In genomic region chr17:30347101-30347613, GRCm38 (mm10) we compare ENCODE assay signal across 8 mouse cellular contexts.
DNase-seq lines count a peak whose midpoint lies in the region; ATAC-seq and TF ChIP-seq lines count a peak whose summit lies in the region.

No protein-coding gene starts in this region.

- H3K9ac ChIP-seq in heart, embryonic 12.5 days: no peak overlapping the region
- peak overlapping the region; percentile 34; the same call in 1 of the 2 replicates for H3K9ac ChIP-seq in midbrain, embryonic 11.5 days (ENCODE audit: low read length)

- no peaks in the 10 kb centered on the region for H3K9me3 ChIP-seq in heart, embryonic 12.5 days (replicated peaks)
- no peaks in the 10 kb centered on the region for H3K9me3 ChIP-seq in hindbrain, embryonic 10.5 days
- no peaks in the 10 kb centered on the region for H3K9me3 ChIP-seq in midbrain, embryonic 11.5 days (ENCODE audit: control insufficient read depth, low read length)

- no peak for DNase-seq in heart, adult 9 months (ENCODE audit: low spot score in 2 of 2)
- peak; percentile 52 for DNase-seq in brain, adult 2 months (ENCODE audit: low read depth, low spot score)
- no peak for DNase-seq in hindbrain, embryonic 10.5 days (ENCODE audit: low spot score)
- peak; percentile 86 for DNase-seq in midbrain, embryonic 11.5 days (ENCODE audit: low spot score, missing footprints)
- DNase-seq in testis, postnatal 10 days (ENCODE audit: low spot score): no peak
- no peak for DNase-seq in lung, adult 2 months
- no peak for DNase-seq in left cerebral cortex, adult 2 months (ENCODE audit: extremely low spot score in 1 of 2, low spot score in 2 of 2)

- ATAC-seq in heart, embryonic 12.5 days (ENCODE audit: insufficient number of reproducible peaks, low FRiP score): peak; percentile 79
- peak; percentile 38; the same call in 1 of the 2 replicates for ATAC-seq in midbrain, embryonic 11.5 days (ENCODE audit: low FRiP score)

- TF ChIP-seq POLR2A in lung, adult 2 months (IDR thresholded peaks at IDR 0.05; ENCODE audit: borderline replicate concordance, extremely low read depth, low read depth, low read length): no peak

- 4% methylated on average over 10 of the region's 10 CpGs for WGBS in heart, embryonic 12.5 days
- 32% methylated on average over 10 of the region's 10 CpGs for WGBS in hindbrain, embryonic 10.5 days
- WGBS in midbrain, embryonic 11.5 days: 35% methylated on average over 10 of the region's 10 CpGs
- 36% methylated on average over 10 of the region's 10 CpGs for WGBS in lung, adult 2 months

- no peaks in the 10 kb centered on the region for H3K36me3 ChIP-seq in heart, embryonic 12.5 days
- no peaks in the 10 kb centered on the region for H3K36me3 ChIP-seq in hindbrain, embryonic 10.5 days
- H3K36me3 ChIP-seq in midbrain, embryonic 11.5 days (ENCODE audit: control insufficient read depth, insufficient read depth, low read length): no peaks in the 10 kb centered on the region

- intact Hi-C loops in left cerebral cortex, adult 2 months (cut with DNase I): no loop called here

- H3K27ac ChIP-seq in heart, embryonic 12.5 days (ENCODE audit: poor library complexity, severe bottlenecking): no peak overlapping the region
- H3K27ac ChIP-seq in hindbrain, embryonic 10.5 days: peak overlapping the region; percentile 73
- H3K27ac ChIP-seq in midbrain, embryonic 11.5 days (ENCODE audit: low read depth, low read length): peak overlapping the region; percentile 69
- no peak overlapping the region for H3K27ac ChIP-seq in left cerebral cortex, adult 2 months

- H3K27me3 ChIP-seq in heart, embryonic 12.5 days (replicated peaks): no peaks in the 10 kb centered on the region
- H3K27me3 ChIP-seq in hindbrain, embryonic 10.5 days (ENCODE audit: insufficient read depth, poor library complexity, severe bottlenecking): no peaks in the 10 kb centered on the region
- H3K27me3 ChIP-seq in midbrain, embryonic 11.5 days (ENCODE audit: control insufficient read depth, insufficient read depth, low read length): no peaks in the 10 kb centered on the region

- H3K4me1 ChIP-seq in heart, embryonic 12.5 days (replicated peaks): peaks cover 27% of the 10 kb centered on the region
- H3K4me1 ChIP-seq in hindbrain, embryonic 10.5 days (replicated peaks): peaks cover 34% of the 10 kb centered on the region
- peaks cover 14% of the 10 kb centered on the region for H3K4me1 ChIP-seq in midbrain, embryonic 11.5 days (ENCODE audit: control insufficient read depth, insufficient read depth, low read length)
- peaks cover 6% of the 10 kb centered on the region for H3K4me1 ChIP-seq in lung, adult 2 months (ENCODE audit: control insufficient read depth, insufficient read depth, low read length)

- peak overlapping the region; percentile 40 for H3K4me2 ChIP-seq in heart, embryonic 12.5 days
- H3K4me2 ChIP-seq in midbrain, embryonic 11.5 days: 0 out of 2 replicates have a peak overlapping the region, but pooled peaks have one; percentile 3

- no peak overlapping the region for H3K4me3 ChIP-seq in heart, embryonic 12.5 days
- H3K4me3 ChIP-seq in hindbrain, embryonic 10.5 days: no peak overlapping the region
- no peak overlapping the region for H3K4me3 ChIP-seq in midbrain, embryonic 11.5 days (ENCODE audit: low read depth, low read length)
- no peak overlapping the region for H3K4me3 ChIP-seq in lung, adult 2 months (replicated peaks; ENCODE audit: extremely low read depth, low read depth, low read length)
- no peak overlapping the region for H3K4me3 ChIP-seq in left cerebral cortex, adult 2 months

- no peak for TF ChIP-seq CTCF in lung, adult 2 months (IDR thresholded peaks at IDR 0.05; ENCODE audit: insufficient read depth, low read length)
- TF ChIP-seq CTCF in left cerebral cortex, adult 2 months (IDR thresholded peaks at IDR 0.05): no peak

Comparison
In these comparisons a context has a peak if more than half of its experiments do, and no peak if none do; other contexts are left out.
1. H3K27ac ChIP-seq: peak in hindbrain, embryonic 10.5 days (single experiment) and midbrain, embryonic 11.5 days (single experiment); none in heart, embryonic 12.5 days (single experiment) and left cerebral cortex, adult 2 months (single experiment).
2. DNase-seq: peak in brain, adult 2 months (single experiment) and midbrain, embryonic 11.5 days (single experiment); none in heart, adult 9 months (0 of 2), hindbrain, embryonic 10.5 days (single experiment), testis, postnatal 10 days (single experiment), lung, adult 2 months (single experiment) and left cerebral cortex, adult 2 months (0 of 2).